Mouse (Mus musculus) cerebellum, postnatal 14 days (tissue): ENCODE measurements around the gene Mymk.
A peak's percentile ranks its signal among the peaks of the same experiment; 100 is the strongest.

Experiments used
- DNase-seq, 2 experiments: peaks; one replicate each; pipeline ENCODE4 v3.0.0; 2021; ENCODE audit warnings: mixed read lengths in 2 of 2

The Mymk gene

DNA sequence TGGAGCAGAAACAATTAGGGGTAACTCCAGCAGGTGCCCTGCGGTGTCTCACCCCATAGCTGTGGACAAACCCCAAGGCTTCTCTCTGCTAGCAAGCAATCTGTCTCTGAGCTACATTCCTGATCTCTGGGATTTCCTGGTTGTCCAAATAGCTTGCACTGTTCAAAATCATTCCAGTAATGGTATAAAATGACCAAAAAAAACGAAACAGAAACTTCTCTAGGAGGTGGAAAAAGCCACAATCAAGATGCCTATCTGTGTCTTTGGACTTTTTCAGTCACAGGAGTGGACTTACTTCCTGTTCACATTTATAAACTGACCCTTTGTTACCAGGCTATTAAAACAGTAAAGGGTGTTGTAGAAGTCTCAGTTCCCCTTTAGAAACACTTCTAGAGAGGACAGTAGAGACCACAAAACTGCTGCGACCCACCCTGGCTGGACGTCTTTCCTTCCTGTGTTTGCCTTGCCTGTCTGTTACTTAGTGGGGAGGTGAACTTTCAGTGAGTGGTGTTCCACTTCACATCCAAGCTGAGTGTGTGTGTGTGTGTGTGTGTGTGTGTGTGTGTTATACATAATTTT lies 43.5 kb downstream of the Mymk start:
- DNase-seq: no peak

DNA sequence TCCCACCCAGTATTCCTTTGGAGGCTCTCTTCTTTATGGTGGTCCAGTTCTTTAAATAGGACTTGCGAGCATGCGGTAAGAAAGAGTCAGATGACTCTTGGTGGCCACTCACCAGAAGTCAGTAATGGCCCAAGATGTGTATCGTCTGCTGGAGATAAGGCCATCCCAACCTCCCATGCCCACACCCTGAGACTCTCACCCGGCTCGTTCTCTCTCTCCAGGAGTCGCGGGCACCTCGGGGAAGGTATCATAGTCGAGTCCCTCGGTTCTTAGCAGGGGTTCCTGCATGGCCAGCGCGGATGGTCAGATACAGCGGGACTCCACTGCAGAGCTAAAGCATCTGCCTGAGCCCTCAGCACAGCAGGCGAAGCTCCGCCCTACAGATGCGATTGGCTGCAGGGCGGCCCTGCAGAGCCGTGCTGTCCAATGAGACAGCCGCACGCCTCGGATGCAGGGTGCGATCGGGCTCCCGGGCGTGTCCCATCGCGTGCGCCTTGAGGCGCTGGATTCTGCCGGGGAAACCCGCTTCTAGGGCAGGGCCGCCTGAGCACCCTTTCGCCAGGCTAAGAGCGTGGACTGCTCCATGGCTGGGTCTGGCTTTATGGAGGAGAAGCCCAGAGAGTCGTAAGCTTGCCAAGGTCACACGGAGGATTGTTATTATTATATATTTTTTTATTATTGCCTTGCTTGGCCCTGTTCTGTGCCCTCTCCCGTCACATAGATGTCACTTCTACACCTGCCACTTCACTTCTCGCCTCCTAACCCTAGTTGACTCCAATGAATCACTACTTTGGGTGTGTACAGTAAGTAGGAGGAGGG lies 44.2 kb downstream of the Mymk start, which contains the start of gene Slc2a6:
Gene Slc2a6 (minus strand): TSS at position 381 of the 819 bp plus-strand sequence.
- peak; percentile 91 to 92 for DNase-seq

DNA sequence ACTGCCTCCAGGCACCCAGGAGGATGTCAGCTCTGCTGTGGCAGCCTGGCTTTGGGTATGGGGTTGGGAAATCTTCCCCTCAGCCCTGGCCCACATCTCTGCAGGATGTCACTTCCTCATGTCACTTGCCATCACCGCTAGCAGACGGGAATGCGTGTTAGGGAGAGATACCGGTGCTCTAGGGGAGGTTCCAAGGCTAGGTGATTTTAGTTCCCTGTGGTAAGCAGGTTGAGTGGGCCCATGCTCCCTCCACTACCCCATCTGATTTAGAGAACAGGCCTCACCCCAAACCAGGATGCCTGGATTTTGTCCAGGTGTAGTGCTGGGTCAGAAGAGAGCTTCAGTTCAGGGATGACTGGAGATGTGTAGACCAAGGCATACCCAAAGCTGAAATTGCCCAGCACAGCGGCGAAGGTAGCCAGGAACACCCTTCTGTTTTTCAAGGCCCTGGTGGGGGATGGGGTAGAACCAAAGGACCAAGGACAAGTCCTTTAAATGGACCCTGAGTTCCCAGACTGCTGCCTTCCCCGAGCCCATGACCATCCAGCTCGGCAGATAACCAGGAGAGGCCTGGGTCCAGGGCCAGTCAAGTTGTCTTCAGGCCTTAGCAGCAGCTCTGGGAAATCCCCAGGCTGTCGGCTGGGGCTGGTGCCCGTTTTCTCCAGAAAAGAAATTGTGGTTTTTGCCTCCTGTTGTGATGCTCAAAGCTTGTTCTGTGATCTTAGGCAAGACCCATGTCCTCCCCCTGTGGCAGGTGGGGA lies 44.9 kb downstream of the Mymk start:
- peak; percentile 59 to 64 for DNase-seq

DNA sequence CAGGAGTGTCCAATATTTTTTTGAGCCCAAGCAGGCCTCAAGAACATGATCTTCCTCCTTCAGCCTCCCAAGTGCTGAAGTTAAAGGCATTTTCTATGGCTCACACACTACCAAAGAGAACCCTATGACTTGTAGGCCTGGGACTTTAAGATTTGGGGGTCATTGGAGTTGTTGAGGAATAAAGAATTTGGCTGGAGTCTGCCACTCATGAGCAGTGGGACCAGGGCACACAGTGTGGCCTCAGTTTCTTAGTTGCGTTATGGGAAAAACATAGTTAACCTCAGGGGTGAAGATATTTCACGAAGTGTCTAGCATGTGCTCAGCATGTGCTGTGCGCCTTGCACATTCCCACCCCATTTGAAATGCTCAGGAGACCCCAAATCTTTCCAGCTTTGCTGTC lies 45.6 kb downstream of the Mymk start:
- DNase-seq: no peak

DNA sequence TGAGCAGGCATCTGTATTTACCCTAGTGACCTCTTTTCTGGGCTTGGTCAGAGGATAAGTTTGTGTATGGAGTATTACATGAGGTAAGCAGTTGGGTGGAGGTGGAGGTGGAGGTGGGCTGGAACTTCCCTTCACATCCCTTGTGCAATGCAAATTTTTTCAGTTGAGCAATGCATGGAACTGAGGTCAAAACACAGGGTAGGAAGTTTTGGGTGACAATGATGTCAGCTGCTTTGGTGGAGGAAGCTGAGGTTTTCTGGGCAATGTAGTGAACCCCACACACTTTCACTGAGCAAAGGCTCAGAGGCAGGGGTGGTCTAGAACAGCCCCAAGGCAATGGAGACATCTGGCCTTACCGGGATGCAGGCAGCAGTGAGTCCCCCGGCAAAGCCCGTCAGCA lies 46.4 kb downstream of the Mymk start:
- no peak for DNase-seq

DNA sequence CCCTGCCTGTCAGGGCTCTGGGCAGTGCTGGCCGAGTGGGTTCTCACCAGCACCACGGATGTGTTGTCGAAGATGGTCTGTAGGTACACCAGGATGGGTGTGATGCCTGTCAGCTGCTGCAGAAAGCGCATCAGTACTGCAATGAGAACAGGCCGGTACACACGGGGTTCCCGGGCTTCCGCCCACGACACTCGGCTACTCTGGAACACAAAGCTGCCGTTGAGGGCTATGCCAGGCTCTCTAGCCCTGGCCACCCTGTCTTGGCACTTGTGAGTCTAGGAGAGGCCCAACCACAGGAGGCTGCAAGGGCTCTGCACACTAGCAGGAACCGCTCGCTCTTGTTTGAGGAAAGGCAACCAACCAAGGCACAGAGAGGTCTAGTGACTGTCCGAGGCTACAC lies 47.8 kb downstream of the Mymk start:
- DNase-seq: no peak

DNA sequence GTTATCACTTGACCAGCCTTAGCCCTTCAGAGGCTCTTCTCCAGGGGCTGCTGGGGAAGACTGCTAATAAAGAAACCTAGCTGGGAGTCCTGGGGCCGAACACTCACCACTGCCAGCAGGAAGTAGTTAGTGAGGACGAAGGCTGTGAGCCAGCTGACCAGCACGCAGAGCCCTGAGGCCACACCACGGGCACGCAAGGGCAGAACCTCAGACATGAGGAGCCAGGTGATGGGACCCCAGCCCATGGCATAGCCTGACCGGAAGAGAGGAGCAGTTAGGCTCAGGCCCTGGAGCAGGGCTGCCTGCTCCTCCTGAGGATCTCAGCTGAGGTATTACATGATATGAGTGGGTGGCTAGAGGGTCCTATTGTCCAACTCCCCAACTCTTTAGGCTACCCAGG lies 49.4 kb downstream of the Mymk start:
- DNase-seq: no peak

DNA sequence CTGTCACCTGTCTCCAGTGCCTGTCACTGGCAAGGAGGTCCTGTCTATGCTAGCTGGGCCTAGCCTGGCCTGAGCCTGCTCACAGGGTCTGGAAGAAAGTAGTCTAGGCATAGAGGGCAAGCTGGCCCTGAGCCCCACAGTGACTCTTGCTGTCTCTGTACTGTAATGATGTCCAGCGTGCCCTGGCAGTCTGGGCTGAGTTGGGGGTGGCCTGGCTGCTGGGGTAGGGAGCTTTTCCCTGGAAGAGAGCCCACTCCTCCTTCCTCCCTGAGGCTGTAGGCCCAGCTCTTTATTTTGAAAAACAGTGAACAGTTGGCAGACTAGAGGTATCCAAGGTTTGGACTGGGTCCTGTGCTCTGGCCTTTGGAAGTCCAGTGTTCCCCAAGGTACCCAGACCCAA lies 50.9 kb downstream of the Mymk start:
- DNase-seq: no peak

DNA sequence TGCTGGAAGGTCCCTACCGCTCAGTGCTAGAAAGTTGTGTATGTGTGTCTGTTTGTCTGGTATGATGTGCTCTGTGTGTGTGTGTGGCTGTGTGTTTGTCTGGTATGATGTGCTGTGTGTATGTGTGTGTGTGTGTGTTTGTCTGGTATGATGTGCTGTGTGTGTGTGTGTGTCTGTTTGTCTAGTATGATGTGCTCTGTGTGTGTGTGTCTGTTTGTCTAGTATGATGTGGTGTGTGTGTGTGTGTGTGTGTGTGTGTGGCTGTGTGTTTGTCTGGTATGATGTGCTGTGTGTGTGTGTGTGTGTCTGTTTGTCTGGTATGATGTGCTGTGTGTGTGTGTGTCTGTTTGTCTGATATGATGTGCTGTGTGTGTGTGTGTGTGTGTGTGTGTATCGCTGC lies 52.4 kb downstream of the Mymk start:
- no peak for DNase-seq

DNA sequence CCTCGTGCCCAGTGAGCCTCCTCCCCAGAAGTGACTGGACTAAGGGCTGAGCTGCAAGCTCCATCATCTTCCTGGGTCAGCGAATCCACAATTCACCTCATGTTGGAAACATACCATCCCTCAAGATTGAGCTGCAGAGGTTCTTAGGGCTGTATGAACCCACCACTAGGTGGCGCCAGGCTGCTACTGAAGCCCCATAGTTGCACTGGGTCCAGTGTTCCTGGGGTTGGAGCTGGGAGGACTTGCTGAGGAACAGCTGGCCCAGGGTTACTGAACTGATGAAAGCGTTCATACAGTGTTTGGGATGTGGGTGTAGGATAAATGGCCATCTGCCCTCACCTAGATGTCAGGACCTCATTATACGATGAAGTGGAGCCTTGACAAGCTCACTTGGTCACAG lies 54.2 kb downstream of the Mymk start:
- DNase-seq: peak; percentile 83 to 89
